Mouse (Mus musculus) CH12.LX (cell line): ENCODE measurements around the gene Rftn2. TPM values are rescaled to one million over a fixed set of nuclear protein-coding genes. Genes with fewer than 3 reads are reported as not detected.

Experiments
- DNase-seq: peaks from one replicate; pipeline ENCODE4 v3.0.0-alpha.2; 2013; ENCODE audit errors: extremely low read depth
- H3K27ac ChIP-seq: 2 replicates; pipeline ENCODE4 v1.5.1; 2012; ENCODE audit warnings: low read depth, mild to moderate bottlenecking, control low read depth, moderate library complexity; ENCODE audit not compliant: insufficient read depth
- H3K27me3 ChIP-seq: replicated peaks from 2 replicates; pipeline ENCODE3; 2012; ENCODE audit warnings: inconsistent platforms
- H3K36me3 ChIP-seq, 2 experiments: replicated peaks in 1 of 2; 2 replicates each; pipeline versions ENCODE3 to v1.6.1; 2012; ENCODE audit warnings: inconsistent platforms in 1 of 2, low read length in 1 of 2, mild to moderate bottlenecking in 1 of 2, mixed read lengths in 1 of 2, moderate library complexity in 1 of 2; ENCODE audit not compliant: control insufficient read depth in 1 of 2, insufficient read depth in 1 of 2
- H3K4me1 ChIP-seq, 2 experiments: 2 replicates each; pipeline ENCODE4 v1.6.1; 2012; ENCODE audit warnings: inconsistent platforms in 1 of 2, moderate library complexity in 1 of 2; ENCODE audit not compliant: insufficient read depth in 2 of 2, control insufficient read depth in 1 of 2
- H3K4me2 ChIP-seq: 2 replicates; pipeline ENCODE4 v1.6.1; 2012; ENCODE audit warnings: low read depth, mild to moderate bottlenecking, control low read depth; ENCODE audit not compliant: poor library complexity, insufficient read depth, severe bottlenecking
- H3K4me3 ChIP-seq, 3 experiments: fragments of 150-350 bp in 1 of 3; sonication (generic) in 1 of 3; replicated peaks in 1 of 3; 2 replicates each; pipeline versions ENCODE3 to v1.5.1; 2011 to 2012; ENCODE audit warnings: low read depth in 2 of 3, low read length in 2 of 3, mild to moderate bottlenecking in 2 of 3, moderate library complexity in 2 of 3, control low read depth in 1 of 3, improper control_type of control experiment in 1 of 3, inconsistent platforms in 1 of 3, mixed read lengths in 1 of 3; ENCODE audit not compliant: poor library complexity in 1 of 3
- H3K79me2 ChIP-seq: replicated peaks from 2 replicates; pipeline ENCODE4 v1.6.1; 2012; ENCODE audit warnings: mild to moderate bottlenecking, moderate library complexity; ENCODE audit not compliant: control insufficient read depth, poor library complexity, insufficient read depth, severe bottlenecking; ENCODE audit errors: extremely low read depth
- H3K9ac ChIP-seq: 2 replicates; pipeline ENCODE4 v1.6.1; 2012; ENCODE audit warnings: low read depth, mild to moderate bottlenecking, control low read depth, moderate library complexity; ENCODE audit not compliant: insufficient read depth
- H3K9me3 ChIP-seq: replicated peaks from 2 replicates; pipeline ENCODE3; 2012; ENCODE audit warnings: low read length, inconsistent platforms, mixed read lengths
- CHD1 ChIP-seq: IDR thresholded peaks from 2 replicates; pipeline ENCODE4 v1.6.1; 2012; ENCODE audit warnings: low read depth, low read length, improper control_type of control experiment, inconsistent platforms
- CTCF ChIP-seq, 2 experiments: IDR thresholded peaks in 1 of 2; conservative IDR thresholded peaks in 1 of 2; 2 replicates each; pipeline ENCODE4 v1.5.1; 2011 to 2012; ENCODE audit warnings: low read depth in 2 of 2, low read length in 2 of 2, improper control_type of control experiment in 1 of 2, inconsistent platforms in 1 of 2, mild to moderate bottlenecking in 1 of 2, moderate library complexity in 1 of 2
- IRF4 ChIP-seq: IDR thresholded peaks from 2 replicates; pipeline ENCODE4 v1.6.1; 2014; ENCODE audit warnings: low read depth, mild to moderate bottlenecking, inconsistent platforms, low read length, improper control_type of control experiment
- JUN ChIP-seq: IDR thresholded peaks from 2 replicates; pipeline ENCODE4 v1.6.1; 2011; ENCODE audit warnings: low read depth, mild to moderate bottlenecking, low read length, improper control_type of control experiment, moderate library complexity; ENCODE audit not compliant: insufficient read depth
- JUND ChIP-seq: conservative IDR thresholded peaks from 2 replicates; pipeline ENCODE4 v1.6.1; 2011; ENCODE audit warnings: low read depth, low read length, improper control_type of control experiment
- MAX ChIP-seq: IDR thresholded peaks from 2 replicates; pipeline ENCODE4 v1.6.1; 2011; ENCODE audit warnings: low read length, improper control_type of control experiment
- MEF2A ChIP-seq: IDR thresholded peaks from 2 replicates; pipeline ENCODE4 v1.6.1; 2014; ENCODE audit warnings: low read depth, mild to moderate bottlenecking, inconsistent platforms, low read length, improper control_type of control experiment, borderline replicate concordance
- NELFE ChIP-seq: IDR thresholded peaks from 2 replicates; pipeline ENCODE4 v1.6.1; 2011; ENCODE audit warnings: low read depth, low read length, improper control_type of control experiment
- NRF1 ChIP-seq: IDR thresholded peaks from 2 replicates; pipeline ENCODE4 v1.6.1; 2014; ENCODE audit warnings: low read depth, mild to moderate bottlenecking, inconsistent platforms, low read length, improper control_type of control experiment, moderate library complexity
- PAX5 ChIP-seq: IDR thresholded peaks from 2 replicates; pipeline ENCODE4 v1.6.1; 2012; ENCODE audit warnings: low read length, inconsistent platforms, mixed read lengths
- POLR2A ChIP-seq: IDR thresholded peaks from 2 replicates; pipeline ENCODE4 v1.6.1; 2011; ENCODE audit warnings: low read depth, mild to moderate bottlenecking, improper control_type of control experiment, low read length
- POLR2AphosphoS2 ChIP-seq: IDR thresholded peaks from 2 replicates; pipeline ENCODE4 v1.6.1; 2011; ENCODE audit warnings: low read depth, low read length, improper control_type of control experiment
- RCOR1 ChIP-seq: conservative IDR thresholded peaks from 2 replicates; pipeline ENCODE4 v1.6.1; 2012; ENCODE audit warnings: low read depth, mild to moderate bottlenecking, inconsistent platforms, low read length, improper control_type of control experiment
- SIN3A ChIP-seq: IDR thresholded peaks from 2 replicates; pipeline ENCODE4 v1.6.1; 2012; ENCODE audit warnings: low read length, improper control_type of control experiment, inconsistent platforms
- TCF12 ChIP-seq: IDR thresholded peaks from 2 replicates; pipeline ENCODE4 v1.6.1; 2014; ENCODE audit warnings: low read depth, mild to moderate bottlenecking, inconsistent platforms, low read length, improper control_type of control experiment
- USF1 ChIP-seq: IDR thresholded peaks from 2 replicates; pipeline ENCODE4 v1.6.1; 2014; ENCODE audit warnings: low read depth, mild to moderate bottlenecking, inconsistent platforms, low read length, improper control_type of control experiment
- ZC3H11A ChIP-seq: IDR thresholded peaks from 2 replicates; pipeline ENCODE4 v1.6.1; 2012; ENCODE audit warnings: low read depth, mild to moderate bottlenecking, inconsistent platforms, low read length, improper control_type of control experiment
- ZMIZ1 ChIP-seq: IDR thresholded peaks from 2 replicates; pipeline ENCODE4 v1.6.1; 2012; ENCODE audit warnings: low read depth, mild to moderate bottlenecking, inconsistent platforms, low read length, improper control_type of control experiment
- ZNF384 ChIP-seq: IDR thresholded peaks from 2 replicates; pipeline ENCODE4 v1.6.1; 2012; ENCODE audit warnings: low read depth, low read length, improper control_type of control experiment, inconsistent platforms
- dilution Hi-C: fragments of 300-500 bp; cut with MboI; formaldehyde crosslinking; loops from 2 replicates; pipeline ENCODE4 v1.14.3; 2020; ENCODE audit warnings: low sequenced_read_pairs; ENCODE audit not compliant: extremely low pct_unique_long_range_greater_than_20kb, extremely low pct_ligation_motif_present
- in situ Hi-C: fragments of 300-500 bp; cut with MboI; formaldehyde crosslinking; loops from 3 replicates; pipeline ENCODE4 v1.14.3; 2019; ENCODE audit warnings: low sequenced_read_pairs, low pct_ligation_motif_present, low pct_unique_long_range_greater_than_20kb, mixed read lengths
- polyA plus RNA-seq: library from polyadenylated mRNA; unstranded; fragments of >175 nt; gene quantifications from 2 replicates; pipeline ENCODE4 v1.2.1, GENCODE M21; 2012; ENCODE audit warnings: low read depth; ENCODE audit not compliant: insufficient read length
- total RNA-seq, 2 experiments: library from RNA; depleted of rRNA; stranded (reverse); fragments of 300-350 nt in 1 of 2; fragments of >200 nt in 1 of 2; gene quantifications; 2 replicates each; pipeline ENCODE4 v1.2.3; 2012 to 2014

Gene Rftn2
- total and polyA plus RNA-seq, 3 experiments: 0.91 to 1.4 (median 1.1) TPM

DNA sequence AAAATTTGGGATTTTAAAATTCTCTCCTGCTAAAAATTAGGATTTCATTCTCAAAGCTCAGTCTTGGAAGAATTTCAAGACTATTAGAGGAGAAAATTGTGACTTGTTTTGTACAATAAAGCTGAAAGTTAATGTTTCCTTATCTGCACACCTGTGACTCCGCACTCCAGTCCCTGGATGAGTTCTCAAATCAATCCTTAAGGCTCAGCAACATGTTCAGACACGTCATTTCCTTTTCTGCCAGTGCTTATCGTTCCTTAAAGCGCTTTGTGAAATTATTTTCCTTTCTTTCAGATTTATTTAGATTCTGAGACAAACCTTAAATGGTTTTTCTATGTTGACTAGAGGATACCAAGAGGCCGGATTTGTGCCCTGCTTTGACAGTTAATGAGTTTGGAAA lies 9.9 kb upstream of the Rftn2 start:
- H3K27me3 ChIP-seq: no peaks in the 10 kb centered on the region
- peak overlapping the region; percentile 50; the same call in 1 of the 2 replicates for H3K4me2 ChIP-seq
- peaks cover 0 to 14% of the 10 kb centered on the region in 2 experiments for H3K36me3 ChIP-seq
- peak overlapping the region in 2 of 3 experiments; percentile 45 to 97 for H3K4me3 ChIP-seq
- peak overlapping the region; percentile 68; the same call in 1 of the 2 replicates for H3K9ac ChIP-seq
- dilution Hi-C loops: no loop called here
- peaks cover 0 to 22% of the 10 kb centered on the region in 2 experiments; a peak in 2 of 4 replicates for H3K4me1 ChIP-seq
- no peak for TF ChIP-seq MAX
- TF ChIP-seq PAX5: no peak
- TF ChIP-seq USF1: no peak
- TF ChIP-seq ZMIZ1: no peak
- TF ChIP-seq NELFE: no peak
- in situ Hi-C loops: no loop called here
- H3K79me2 ChIP-seq: peaks cover 31% of the 10 kb centered on the region
- no peak overlapping the region for H3K27ac ChIP-seq
- DNase-seq: no peak
- H3K9me3 ChIP-seq: no peaks in the 10 kb centered on the region

- Histone ChIP-seq H3K36me3 (peaks cover 0 to 3% of the 10 kb centered on the region in 2 experiments), H3K4me3 (no peak overlapping the region), H3K27ac (no peak overlapping the region), H3K79me2 (peaks cover 22% of the 10 kb centered on the region), H3K4me1 (peaks cover 0 to 7% of the 10 kb centered on the region in 2 experiments; a peak in 2 of 4 replicates), H3K9me3 (no peaks in the 10 kb centered on the region), H3K9ac (no peak overlapping the region), H3K27me3 (no peaks in the 10 kb centered on the region), H3K4me2 (no peak overlapping the region)
- dilution Hi-C loops (no loop called here), in situ Hi-C loops (no loop called here)
- TF ChIP-seq JUND (no peak), ZC3H11A (no peak), ZNF384 (no peak), IRF4 (no peak), MEF2A (no peak), JUN (no peak), CHD1 (no peak), NRF1 (no peak), POLR2AphosphoS2 (no peak), TCF12 (no peak), RCOR1 (no peak), SIN3A (no peak), CTCF (conservative IDR thresholded peaks at IDR 0.05 in 1 of 2, IDR thresholded peaks at IDR 0.05 in 1 of 2; ENCODE audit: low read depth in 2 of 2, low read length in 2 of 2) (no peak), ZMIZ1 (no peak), NELFE (no peak), POLR2A (no peak)
- no peak for DNase-seq
These were observed 8.4 kb upstream of the Rftn2 start for GRCm38 (mm10) chr1:55234910-55235520.
